Mouse (Mus musculus): Measurements from ENCODE around the gene Mfsd5.

GRCm38 (mm10) chr15:102249251-102249691 is 30.0 kb upstream of the Mfsd5 start:
- TF ChIP-seq CTCF (conservative IDR thresholded peaks at IDR 0.05; ENCODE audit: low read length) (no peak), POU5F1 (IDR thresholded peaks at IDR 0.05; ENCODE audit: borderline replicate concordance, low read length) (no peak), NANOG (IDR thresholded peaks at IDR 0.05; ENCODE audit: borderline replicate concordance, low read length) (no peak)

Data from E14TG2a.4 (cell line).